In the genomic region with DNA sequence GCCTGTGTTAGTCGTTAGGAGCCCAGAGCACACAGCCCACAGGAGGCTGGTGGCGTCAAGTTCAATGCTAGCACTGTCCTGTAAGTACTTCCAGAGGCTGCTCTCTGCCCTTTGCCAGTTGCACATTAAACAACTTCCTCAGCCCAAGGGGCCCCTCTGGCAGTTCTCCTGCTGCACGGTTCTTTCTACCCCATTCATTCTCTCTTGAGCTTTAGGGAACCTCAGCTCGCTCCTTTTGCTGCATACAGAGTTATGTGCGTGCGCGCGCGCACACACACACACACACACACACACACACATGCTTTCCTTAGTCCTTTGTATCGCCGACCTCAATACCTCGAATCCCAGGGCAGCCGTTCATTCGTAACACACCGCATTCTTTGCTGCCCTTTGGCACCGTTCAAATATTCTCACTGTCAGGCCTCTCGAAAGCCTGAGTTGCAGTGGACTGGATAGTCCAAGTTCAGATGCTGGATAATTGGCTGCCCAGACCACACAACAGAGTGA, we compare ENCODE assay signal across 8 mouse cellular contexts. TPM values are rescaled to one million over a fixed set of nuclear protein-coding genes. Genes with fewer than 3 reads are reported as not detected.
DNase-seq lines count a peak whose midpoint lies in the region; ATAC-seq and TF ChIP-seq lines count a peak whose summit lies in the region.
"Had no signal": no experiment of that assay in that cellular context is flagged by ENCODE, and none has a peak within 500 bp of the region (broad histone marks: within the 10 kb centered on the region; RNA-seq: fewer than 3 reads in every experiment).

No protein-coding gene starts in this region.

- ATAC-seq in common myeloid progenitor, adult 5-6 weeks (replicated peaks; ENCODE audit: low read depth, poor library complexity, severe bottlenecking): peak; percentile 42
- ATAC-seq in intestine, postnatal 0 days: peak; percentile 65; the same call in 1 of the 2 replicates
- ATAC-seq in limb, embryonic 15.5 days (ENCODE audit: insufficient number of reproducible peaks, low FRiP score, low TSS enrichment, low read depth): no peak

- H3K4me3 ChIP-seq in intestine, postnatal 0 days (ENCODE audit: low read depth, low read length): no peak overlapping the region; the same call in 1 of the 2 replicates
- H3K4me3 ChIP-seq in limb, embryonic 15.5 days: no peak overlapping the region

- H3K9ac ChIP-seq in intestine, postnatal 0 days (ENCODE audit: low read depth, low read length): no peak overlapping the region
- H3K9ac ChIP-seq in limb, embryonic 15.5 days: no peak overlapping the region

- no peaks in the 10 kb centered on the region for H3K9me3 ChIP-seq in intestine, postnatal 0 days (ENCODE audit: control insufficient read depth)
- no peaks in the 10 kb centered on the region for H3K9me3 ChIP-seq in limb, embryonic 15.5 days

- H3K27me3 ChIP-seq in intestine, postnatal 0 days (replicated peaks; ENCODE audit: control insufficient read depth, insufficient read depth, low read length): no peaks in the 10 kb centered on the region
- H3K27me3 ChIP-seq in limb, embryonic 15.5 days: no peaks in the 10 kb centered on the region

- peak overlapping the region; percentile 76 for H3K27ac ChIP-seq in intestine, postnatal 0 days (ENCODE audit: low read depth, low read length)
- no peak overlapping the region for H3K27ac ChIP-seq in limb, embryonic 15.5 days

- H3K4me2 ChIP-seq in intestine, postnatal 0 days (replicated peaks; ENCODE audit: low read depth): peak overlapping the region; percentile 41
- 0 out of 2 replicates have a peak overlapping the region, but pooled peaks have one; percentile 1 for H3K4me2 ChIP-seq in limb, embryonic 15.5 days

- TF ChIP-seq CTCF in intestine, postnatal 0 days (IDR thresholded peaks at IDR 0.05; ENCODE audit: low read depth): no peak

- WGBS in intestine, postnatal 0 days: 32% methylated on average over 17 of the region's 17 CpGs
- WGBS in limb, embryonic 15.5 days: 36% methylated on average over 17 of the region's 17 CpGs

- no peaks in the 10 kb centered on the region for H3K4me1 ChIP-seq in intestine, postnatal 0 days (replicated peaks; ENCODE audit: control insufficient read depth, insufficient read depth, low read length)
- H3K4me1 ChIP-seq in limb, embryonic 15.5 days: peaks cover 23% of the 10 kb centered on the region

- H3K36me3 ChIP-seq in intestine, postnatal 0 days (ENCODE audit: control insufficient read depth, insufficient read depth): no peaks in the 10 kb centered on the region
- H3K36me3 ChIP-seq in limb, embryonic 15.5 days: no peaks in the 10 kb centered on the region

- DNase-seq in Muller cell, postnatal 12 days (ENCODE audit: inconsistent ontology term): peak; percentile 84
- DNase-seq in thymus, adult 18-20 months: no peak
- no peak for DNase-seq in c-Kit-positive CD71-positive TER-119-positive erythroid progenitor cells, embryonic 14.5 days (ENCODE audit: low spot score)
- no peak for DNase-seq in adrenal gland, postnatal 25 days
- DNase-seq: left cerebral cortex, postnatal 4 days had no signal

RNA-seq across cellular contexts. Expression of gene Dapl1, which starts 45.2 kb away (rescaled TPM):
- not detected in 2 replicates for total RNA-seq in common myeloid progenitor, adult 5-6 weeks (2017)
- polyA plus RNA-seq in intestine, postnatal 0 days (2015; fragmentation: Nextera tagmentation; extraction: Ambion mirVana): 2.0 and 3.0 TPM in 2 replicates
- polyA plus RNA-seq in limb, embryonic 15.5 days (2015; fragmentation: Nextera tagmentation; extraction: Ambion mirVana): 6.0 and 7.7 TPM in 2 replicates
- total RNA-seq in adrenal gland, postnatal 25 days (2021): 0.61 TPM in 1 of 2 replicates, not detected in the other
